Mouse (Mus musculus) neural tube, embryonic 14.5 days (tissue): ENCODE results near the gene Mpzl2. TPM values are rescaled to one million over a fixed set of nuclear protein-coding genes. Genes with fewer than 3 reads are reported as not detected.

Experiments used
- ATAC-seq: fragments of 200-750 bp; cut with Nextera tagmentation; 2 replicates; pipeline ENCODE4 v1.8.0; 2017; ENCODE audit warnings: low read depth, mild to moderate bottlenecking, moderate TSS enrichment, moderate library complexity
- H3K27ac ChIP-seq: fragments of 300-500 bp; sonication (generic); 2 replicates; pipeline ENCODE4 v1.5.1; 2014; ENCODE audit warnings: low read depth, mild to moderate bottlenecking, control low read depth, low read length, moderate library complexity, mixed read lengths
- H3K27me3 ChIP-seq: fragments of 300-500 bp; sonication (generic); 2 replicates; pipeline ENCODE4 v1.6.1; 2014; ENCODE audit warnings: low read length; ENCODE audit not compliant: control insufficient read depth, insufficient read depth
- H3K36me3 ChIP-seq: fragments of 300-500 bp; sonication (generic); 2 replicates; pipeline ENCODE4 v1.6.1; 2014; ENCODE audit warnings: low read length, mixed read lengths; ENCODE audit not compliant: control insufficient read depth, insufficient read depth
- H3K4me1 ChIP-seq: fragments of 300-500 bp; sonication (generic); 2 replicates; pipeline ENCODE4 v1.6.1; 2014; ENCODE audit warnings: low read length; ENCODE audit not compliant: control insufficient read depth, insufficient read depth
- H3K4me2 ChIP-seq: fragments of 300-500 bp; sonication (generic); 2 replicates; pipeline ENCODE4 v1.6.1; 2014; ENCODE audit warnings: mild to moderate bottlenecking, low read depth, low read length, control low read depth
- H3K4me3 ChIP-seq: fragments of 300-500 bp; sonication (generic); 2 replicates; pipeline ENCODE4 v1.5.1; 2014; ENCODE audit warnings: low read depth, low read length, control low read depth, mixed read lengths
- H3K9ac ChIP-seq: fragments of 300-500 bp; sonication (generic); replicated peaks from 2 replicates; pipeline ENCODE4 v1.6.1; 2014; ENCODE audit warnings: low read depth, mild to moderate bottlenecking, control low read depth, low read length, mixed read lengths
- H3K9me3 ChIP-seq: fragments of 300-500 bp; sonication (generic); 2 replicates; pipeline ENCODE4 v1.6.1; 2016; ENCODE audit warnings: low read length; ENCODE audit not compliant: control insufficient read depth
- WGBS: fragments of 180-500 bp; shearing (Covaris S2); extraction: QIAGEN DNeasy Blood & Tissue Kit; methylation state at CpG from one replicate; pipeline ENCODE4 v1.1.7; 2014; 5-methylcytosine and 5-hydroxymethylcytosine counted together
- polyA plus RNA-seq: library from polyadenylated mRNA; unstranded; fragments of >200 nt; fragmentation: Nextera tagmentation; extraction: Ambion mirVana; gene quantifications from 2 replicates; pipeline ENCODE4 v1.2.1, GENCODE M21; 2014

Gene Mpzl2
- polyA plus RNA-seq, 1 experiment from 2014 or later: not detected

- Histone ChIP-seq H3K4me2 (no peak overlapping the region), H3K4me3 (no peak overlapping the region), H3K9me3 (no peaks in the 10 kb centered on the region), H3K27ac (no peak overlapping the region), H3K36me3 (no peaks in the 10 kb centered on the region), H3K4me1 (no peaks in the 10 kb centered on the region), H3K27me3 (no peaks in the 10 kb centered on the region), H3K9ac (no peak overlapping the region)
- WGBS: 83% methylated on average over 12 of the region's 12 CpGs
- ATAC-seq: no peak
Measured at GRCm38 (mm10) chr9:45007404-45007803, 32.2 kb upstream of the Mpzl2 start.

- no peaks in the 10 kb centered on the region for H3K36me3 ChIP-seq
- no peak overlapping the region for H3K4me2 ChIP-seq
- H3K4me3 ChIP-seq: no peak overlapping the region
- ATAC-seq: no peak
- H3K4me1 ChIP-seq: no peaks in the 10 kb centered on the region
- H3K27ac ChIP-seq: no peak overlapping the region
- H3K9me3 ChIP-seq: no peaks in the 10 kb centered on the region
- H3K27me3 ChIP-seq: no peaks in the 10 kb centered on the region
- WGBS: 89% methylated on average over 4 of the region's 4 CpGs
- no peak overlapping the region for H3K9ac ChIP-seq
Measured at GRCm38 (mm10) chr9:45008342-45008741, 31.3 kb upstream of the Mpzl2 start.

- H3K9me3 ChIP-seq: no peaks in the 10 kb centered on the region
- H3K27me3 ChIP-seq: no peaks in the 10 kb centered on the region
- no peaks in the 10 kb centered on the region for H3K4me1 ChIP-seq
- H3K36me3 ChIP-seq: no peaks in the 10 kb centered on the region
- H3K27ac ChIP-seq: no peak within 1 kb of the TSS
- no peak within 1 kb of the TSS for H3K4me3 ChIP-seq
- WGBS: 81% methylated on average over 19 of the region's 19 CpGs
- H3K9ac ChIP-seq: no peak within 1 kb of the TSS
- ATAC-seq: no peak
- no peak within 1 kb of the TSS for H3K4me2 ChIP-seq
Measured at GRCm38 (mm10) chr9:45009180-45010078, 30.2 kb upstream of the Mpzl2 start, which contains the start of gene Cd3e. TSS of gene Cd3e (minus strand) at chr9:45009627.

DNA sequence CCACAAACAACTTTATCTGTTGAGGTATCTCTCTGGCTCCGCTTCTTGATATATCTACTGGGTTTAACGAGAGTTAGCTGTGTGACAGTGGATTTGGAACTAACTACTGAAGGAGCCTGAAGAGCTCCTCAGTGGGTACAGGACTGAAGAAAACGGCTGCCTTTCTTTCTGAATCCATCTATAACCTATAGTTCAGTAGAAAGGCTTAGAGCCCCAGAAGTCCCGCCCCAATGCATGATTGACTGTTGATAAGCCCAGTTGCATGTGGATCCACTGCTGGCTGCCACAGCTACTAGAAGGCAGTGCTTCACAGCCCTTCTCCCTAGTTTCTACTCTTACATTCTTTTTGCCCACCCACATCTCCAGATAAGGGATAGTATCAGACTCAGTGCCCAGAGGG is 29.1 kb upstream of the Mpzl2 start:
- Histone ChIP-seq H3K27me3 (no peaks in the 10 kb centered on the region), H3K4me3 (no peak overlapping the region), H3K9me3 (no peaks in the 10 kb centered on the region), H3K36me3 (no peaks in the 10 kb centered on the region), H3K27ac (no peak overlapping the region), H3K9ac (no peak overlapping the region), H3K4me2 (no peak overlapping the region), H3K4me1 (no peaks in the 10 kb centered on the region)
- no peak for ATAC-seq
- 85% methylated on average over 4 of the region's 4 CpGs for WGBS

- H3K27ac ChIP-seq: no peak overlapping the region
- no peaks in the 10 kb centered on the region for H3K4me1 ChIP-seq
- ATAC-seq: no peak
- H3K9me3 ChIP-seq: no peaks in the 10 kb centered on the region
- H3K36me3 ChIP-seq: no peaks in the 10 kb centered on the region
- 46% methylated on average over 6 of the region's 6 CpGs for WGBS
- no peak overlapping the region for H3K4me2 ChIP-seq
- no peak overlapping the region for H3K4me3 ChIP-seq
- no peak overlapping the region for H3K9ac ChIP-seq
- no peaks in the 10 kb centered on the region for H3K27me3 ChIP-seq
Measured at GRCm38 (mm10) chr9:45011291-45011690, 28.3 kb upstream of the Mpzl2 start.

GRCm38 (mm10) chr9:45014879-45015278 is 24.7 kb upstream of the Mpzl2 start:
- WGBS: 51% methylated on average over 2 of the region's 2 CpGs
- Histone ChIP-seq H3K4me2 (no peak overlapping the region), H3K9me3 (no peaks in the 10 kb centered on the region), H3K36me3 (no peaks in the 10 kb centered on the region), H3K9ac (no peak overlapping the region), H3K27me3 (no peaks in the 10 kb centered on the region), H3K4me3 (no peak overlapping the region), H3K27ac (no peak overlapping the region), H3K4me1 (no peaks in the 10 kb centered on the region)
- no peak for ATAC-seq

GRCm38 (mm10) chr9:45015841-45016240 is 23.8 kb upstream of the Mpzl2 start:
- WGBS: 74% methylated on average over 3 of the region's 3 CpGs
- Histone ChIP-seq H3K4me2 (no peak overlapping the region), H3K4me1 (no peaks in the 10 kb centered on the region)

GRCm38 (mm10) chr9:45018031-45018430 is 21.6 kb upstream of the Mpzl2 start:
- Histone ChIP-seq H3K4me3 (no peak overlapping the region), H3K27me3 (no peaks in the 10 kb centered on the region), H3K27ac (no peak overlapping the region), H3K9ac (no peak overlapping the region), H3K9me3 (no peaks in the 10 kb centered on the region), H3K4me2 (no peak overlapping the region), H3K4me1 (no peaks in the 10 kb centered on the region), H3K36me3 (no peaks in the 10 kb centered on the region)
- 61% methylated on average over 11 of the region's 11 CpGs for WGBS
- ATAC-seq: no peak

More at GRCm38 (mm10) chr9:45015841-45016240, 23.8 kb upstream of the Mpzl2 start:
- no peak for ATAC-seq
- Histone ChIP-seq H3K9me3 (no peaks in the 10 kb centered on the region), H3K27me3 (no peaks in the 10 kb centered on the region), H3K4me3 (no peak overlapping the region), H3K27ac (no peak overlapping the region), H3K9ac (no peak overlapping the region), H3K36me3 (no peaks in the 10 kb centered on the region)

- H3K4me3 ChIP-seq: no peak overlapping the region
- no peak overlapping the region for H3K9ac ChIP-seq
- H3K4me2 ChIP-seq: no peak overlapping the region
- no peaks in the 10 kb centered on the region for H3K36me3 ChIP-seq
- no peaks in the 10 kb centered on the region for H3K4me1 ChIP-seq
- no peak for ATAC-seq
- WGBS: 17% methylated on average over 3 of the region's 3 CpGs
- no peaks in the 10 kb centered on the region for H3K27me3 ChIP-seq
- H3K9me3 ChIP-seq: no peaks in the 10 kb centered on the region
- no peak overlapping the region for H3K27ac ChIP-seq
Measured at GRCm38 (mm10) chr9:45022800-45023199, 16.8 kb upstream of the Mpzl2 start.
